Mouse (Mus musculus) liver, embryonic 13.5 days (tissue): ENCODE results near the gene Slc7a7. TPM values are rescaled to one million over a fixed set of nuclear protein-coding genes. Genes with fewer than 3 reads are reported as not detected.

Source experiments
- ATAC-seq: fragments of 200-750 bp; cut with Nextera tagmentation; 2 replicates; pipeline ENCODE4 v1.8.0; 2017; ENCODE audit warnings: low read depth, mild to moderate bottlenecking, moderate number of reproducible peaks, moderate library complexity
- DNase-seq: peaks from one replicate; pipeline ENCODE4 v3.0.0; 2022
- H3K27ac ChIP-seq: fragments of 300-500 bp; sonication (generic); 2 replicates; pipeline ENCODE4 v1.5.1; 2015; ENCODE audit warnings: moderate library complexity, mild to moderate bottlenecking, inconsistent platforms
- H3K27me3 ChIP-seq: fragments of 300-500 bp; sonication (generic); 2 replicates; pipeline ENCODE4 v1.6.1; 2015; ENCODE audit warnings: mild to moderate bottlenecking, inconsistent platforms
- H3K36me3 ChIP-seq: fragments of 300-500 bp; sonication (generic); 2 replicates; pipeline ENCODE4 v1.6.1; 2015; ENCODE audit warnings: mild to moderate bottlenecking, inconsistent platforms
- H3K4me1 ChIP-seq: fragments of 300-500 bp; sonication (generic); replicated peaks from 2 replicates; pipeline ENCODE4 v1.6.1; 2015; ENCODE audit warnings: inconsistent platforms
- H3K4me2 ChIP-seq: fragments of 300-500 bp; sonication (generic); 2 replicates; pipeline ENCODE4 v1.6.1; 2015; ENCODE audit warnings: inconsistent platforms, mild to moderate bottlenecking, moderate library complexity
- H3K4me3 ChIP-seq: fragments of 300-500 bp; sonication (generic); replicated peaks from 2 replicates; pipeline ENCODE4 v1.5.1; 2015; ENCODE audit warnings: mild to moderate bottlenecking, inconsistent platforms
- H3K9ac ChIP-seq: fragments of 300-500 bp; sonication (generic); 2 replicates; pipeline ENCODE4 v1.6.1; 2015; ENCODE audit warnings: mild to moderate bottlenecking, inconsistent platforms
- H3K9me3 ChIP-seq: fragments of 300-500 bp; sonication (generic); replicated peaks from 2 replicates; pipeline ENCODE4 v1.6.1; 2016; ENCODE audit warnings: inconsistent platforms
- WGBS: fragments of 180-500 bp; shearing (Covaris S2); methylation state at CpG from one replicate; pipeline ENCODE4 v1.1.7; 2015; ENCODE audit not compliant: insufficient replicate concordance; 5-methylcytosine and 5-hydroxymethylcytosine counted together
- polyA plus RNA-seq: library from polyadenylated mRNA; unstranded; fragments of >200 nt; fragmentation: Nextera tagmentation; extraction: Ambion mirVana; gene quantifications from 2 replicates; pipeline ENCODE4 v1.2.1, GENCODE M21; 2015

Gene Slc7a7
- polyA plus RNA-seq, 1 experiment from 2014 or later, result 8.6 TPM

- Histone ChIP-seq H3K27me3 (0 out of 2 replicates have a peak, but pooled peaks cover 4% of the 10 kb centered on the region), H3K9me3 (no peaks in the 10 kb centered on the region), H3K27ac (no peak overlapping the region), H3K4me3 (no peak overlapping the region), H3K9ac (no peak overlapping the region), H3K36me3 (no peaks in the 10 kb centered on the region), H3K4me1 (no peaks in the 10 kb centered on the region), H3K4me2 (no peak overlapping the region)
- ATAC-seq (no peak), DNase-seq (no peak)
- 54% methylated on average over 8 of the region's 8 CpGs for WGBS
Observed at GRCm38 (mm10) chr14:54333452-54334189, 84.0 kb downstream of the Slc7a7 start.

GRCm38 (mm10) chr14:54332176-54333074, 85.2 kb downstream of the Slc7a7 start:
- WGBS, result 73% methylated on average over 5 of the region's 5 CpGs
- no peaks in the 10 kb centered on the region for H3K36me3 ChIP-seq

GRCm38 (mm10) chr14:54331178-54331577, 86.4 kb downstream of the Slc7a7 start:
- Histone ChIP-seq H3K9ac (no peak overlapping the region), H3K9me3 (no peaks in the 10 kb centered on the region), H3K27ac (no peak overlapping the region), H3K4me2 (no peak overlapping the region), H3K36me3 (no peaks in the 10 kb centered on the region), H3K4me3 (no peak overlapping the region), H3K27me3 (0 out of 2 replicates have a peak, but pooled peaks cover 4% of the 10 kb centered on the region), H3K4me1 (no peaks in the 10 kb centered on the region)
- ATAC-seq (no peak), DNase-seq (no peak)
- 76% methylated on average over 1 of the region's 1 CpGs for WGBS

More at GRCm38 (mm10) chr14:54332176-54333074, 85.2 kb downstream of the Slc7a7 start:
- no peak overlapping the region for H3K4me2 ChIP-seq
- no peak overlapping the region for H3K4me3 ChIP-seq
- H3K9ac ChIP-seq, result no peak overlapping the region
- no peaks in the 10 kb centered on the region for H3K9me3 ChIP-seq
- H3K4me1 ChIP-seq, result no peaks in the 10 kb centered on the region
- H3K27ac ChIP-seq, result no peak overlapping the region
- ATAC-seq, result no peak
- H3K27me3 ChIP-seq, result 0 out of 2 replicates have a peak, but pooled peaks cover 4% of the 10 kb centered on the region
- no peak for DNase-seq

- DNase-seq, result no peak
- no peaks in the 10 kb centered on the region for H3K36me3 ChIP-seq
- no peak for ATAC-seq
- no peak overlapping the region for H3K4me2 ChIP-seq
- no peaks in the 10 kb centered on the region for H3K4me1 ChIP-seq
- WGBS, result 30% methylated on average over 9 of the region's 9 CpGs
- no peaks in the 10 kb centered on the region for H3K9me3 ChIP-seq
- no peak overlapping the region for H3K27ac ChIP-seq
- H3K27me3 ChIP-seq, result 0 out of 2 replicates have a peak, but pooled peaks cover 4% of the 10 kb centered on the region
- no peak overlapping the region for H3K9ac ChIP-seq
- no peak overlapping the region for H3K4me3 ChIP-seq
Observed at GRCm38 (mm10) chr14:54329201-54329600, 88.4 kb downstream of the Slc7a7 start.

GRCm38 (mm10) chr14:54328548-54328947, 89.0 kb downstream of the Slc7a7 start:
- Histone ChIP-seq H3K4me1 (no peaks in the 10 kb centered on the region), H3K36me3 (no peaks in the 10 kb centered on the region), H3K9me3 (no peaks in the 10 kb centered on the region), H3K4me2 (no peak overlapping the region), H3K9ac (no peak overlapping the region), H3K27me3 (0 out of 2 replicates have a peak, but pooled peaks cover 4% of the 10 kb centered on the region), H3K4me3 (no peak overlapping the region), H3K27ac (no peak overlapping the region)
- no peak for DNase-seq
- 59% methylated on average over 2 of the region's 2 CpGs for WGBS
- no peak for ATAC-seq

- no peak for ATAC-seq
- WGBS, result 55% methylated on average over 5 of the region's 5 CpGs
Observed at GRCm38 (mm10) chr14:54324486-54324885, 93.1 kb downstream of the Slc7a7 start.

GRCm38 (mm10) chr14:54321556-54322376, 95.8 kb downstream of the Slc7a7 start:
- Histone ChIP-seq H3K4me3 (no peak overlapping the region), H3K9me3 (no peaks in the 10 kb centered on the region), H3K27ac (no peak overlapping the region), H3K27me3 (no peaks in the 10 kb centered on the region), H3K4me2 (no peak overlapping the region), H3K4me1 (no peaks in the 10 kb centered on the region), H3K36me3 (no peaks in the 10 kb centered on the region), H3K9ac (no peak overlapping the region)
- WGBS, result 61% methylated on average over 18 of the region's 18 CpGs
- ATAC-seq, result no peak
- DNase-seq, result no peak

More at GRCm38 (mm10) chr14:54324486-54324885, 93.1 kb downstream of the Slc7a7 start:
- no peaks in the 10 kb centered on the region for H3K9me3 ChIP-seq
- H3K9ac ChIP-seq, result no peak overlapping the region
- H3K36me3 ChIP-seq, result no peaks in the 10 kb centered on the region
- H3K27me3 ChIP-seq, result no peaks in the 10 kb centered on the region
- H3K4me1 ChIP-seq, result no peaks in the 10 kb centered on the region
- no peak overlapping the region for H3K4me2 ChIP-seq
- H3K4me3 ChIP-seq, result no peak overlapping the region
- no peak overlapping the region for H3K27ac ChIP-seq
- DNase-seq, result no peak

Other genes starting within 250 kb of the Slc7a7 start
- gene Dad1, start 163.7 kb downstream of the Slc7a7 start, polyA plus RNA-seq, result 229 and 243 TPM in 2 replicates
- gene Abhd4, start 163.6 kb downstream of the Slc7a7 start, polyA plus RNA-seq, result 17.9 and 18.4 TPM in 2 replicates
- gene Olfr49, start 132.8 kb downstream of the Slc7a7 start, polyA plus RNA-seq, result not detected in 2 replicates
- gene Oxa1l, start 56.9 kb downstream of the Slc7a7 start, polyA plus RNA-seq, result 21.4 and 22.3 TPM in 2 replicates
- 244 and 265 TPM in 2 replicates for gene Mrpl52, start 9.1 kb upstream of the Slc7a7 start, polyA plus RNA-seq
- gene Mmp14, start 13.8 kb upstream of the Slc7a7 start, polyA plus RNA-seq, result 19.8 and 23.2 TPM in 2 replicates
- gene Lrp10, start 46.4 kb upstream of the Slc7a7 start, polyA plus RNA-seq, result 18.4 and 21.2 TPM in 2 replicates
- gene Rem2, start 58.3 kb upstream of the Slc7a7 start, polyA plus RNA-seq, result 0.06 and 0.12 TPM in 2 replicates
- gene Prmt5, start 99.7 kb upstream of the Slc7a7 start, polyA plus RNA-seq, result 41.6 and 48.9 TPM in 2 replicates
- 45.6 and 47.5 TPM in 2 replicates for gene Haus4, start 136.8 kb upstream of the Slc7a7 start, polyA plus RNA-seq
- 3.9 and 4.4 TPM in 2 replicates for gene Ajuba, start 159.8 kb upstream of the Slc7a7 start, polyA plus RNA-seq
- 2.7 and 3.0 TPM in 2 replicates for gene 4931414P19Rik, start 188.2 kb upstream of the Slc7a7 start, polyA plus RNA-seq
- gene Psmb5, start 200.2 kb upstream of the Slc7a7 start, polyA plus RNA-seq, result 262 and 266 TPM in 2 replicates
- gene Psmb11, start 203.7 kb upstream of the Slc7a7 start, polyA plus RNA-seq, result not detected in 2 replicates
- gene Gm17606, start 223.2 kb upstream of the Slc7a7 start, polyA plus RNA-seq, result not detected in 2 replicates
- 0.25 and 0.38 TPM in 2 replicates for gene Cdh24, start 223.6 kb upstream of the Slc7a7 start, polyA plus RNA-seq